Mouse (Mus musculus): ENCODE results near the gene Olfr350.

Olfr350 gene
- long read RNA-seq, experiment 1 = 0 reads
- long read RNA-seq, experiment 2 = 0 reads

DNA sequence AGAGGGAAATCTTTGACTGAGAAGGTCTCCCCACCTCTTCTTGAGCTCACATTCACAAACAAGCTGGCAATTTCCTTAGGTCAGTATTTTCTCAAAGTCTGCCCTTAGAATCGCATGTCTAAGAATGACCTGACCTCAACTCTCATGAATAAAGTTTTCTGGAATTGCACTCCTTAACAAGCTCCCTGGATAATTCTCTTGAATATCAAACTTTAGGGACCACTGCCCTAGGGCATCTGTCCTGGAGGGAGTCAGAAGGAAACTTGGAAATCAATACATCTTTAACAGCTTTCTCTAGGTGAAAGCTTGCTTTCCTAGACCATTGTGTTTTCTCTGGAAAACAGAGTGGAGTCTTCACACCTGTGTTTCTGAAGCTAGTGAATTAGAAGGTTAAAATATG is at the start of gene Olfr350:
TSS of gene Olfr350 (plus strand) at position 301 of the 400 bp plus-strand sequence.
- intact Hi-C loops (cut with DNase I) = no loop called here

DNA sequence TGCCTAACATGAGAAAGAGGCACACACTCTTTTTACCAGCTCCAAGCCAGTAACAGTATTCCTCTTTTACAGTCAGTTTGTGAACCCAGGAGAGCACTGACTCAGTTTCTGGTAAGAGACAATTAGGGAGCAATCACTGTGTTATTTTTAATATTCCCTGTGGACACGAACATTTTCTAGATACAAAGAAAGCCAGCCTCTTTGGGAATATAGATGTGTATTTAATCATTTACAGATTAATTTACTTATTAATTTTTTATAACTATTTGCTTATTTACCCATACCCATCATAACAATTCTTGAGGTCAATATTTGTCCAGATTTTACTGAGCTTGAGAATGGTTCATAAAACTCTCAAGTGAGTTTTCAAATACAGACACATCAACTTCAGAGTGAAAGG is 29.2 kb upstream of the Olfr350 start, which contains the start of gene Olfr3:
TSS of gene Olfr3 (minus strand) at position 101 of the 400 bp plus-strand sequence.
- intact Hi-C loops (cut with DNase I) = no loop called here

DNA sequence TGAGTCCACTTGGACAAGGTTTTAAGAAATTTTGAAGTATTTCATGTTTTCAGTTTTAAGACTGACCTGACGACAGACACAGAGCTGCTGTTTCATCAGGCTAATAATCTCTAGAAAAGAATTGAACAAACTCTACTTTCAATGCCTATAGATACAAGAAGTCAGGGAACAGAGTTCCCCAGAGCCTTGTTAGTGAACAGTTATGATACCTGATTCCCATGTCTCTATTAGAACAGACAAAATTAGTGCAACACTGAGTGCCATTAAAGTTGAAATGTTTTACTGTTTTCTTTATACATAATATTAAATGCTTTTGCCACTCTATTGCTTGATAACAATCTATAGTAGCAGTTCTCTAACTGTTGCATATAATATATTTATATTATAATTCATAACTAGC is 16.4 kb downstream of the Olfr350 start, which contains the start of gene Olfr351:
TSS of gene Olfr351 (minus strand) at position 101 of the 400 bp plus-strand sequence.
- intact Hi-C loops (cut with DNase I) = no loop called here

DNA sequence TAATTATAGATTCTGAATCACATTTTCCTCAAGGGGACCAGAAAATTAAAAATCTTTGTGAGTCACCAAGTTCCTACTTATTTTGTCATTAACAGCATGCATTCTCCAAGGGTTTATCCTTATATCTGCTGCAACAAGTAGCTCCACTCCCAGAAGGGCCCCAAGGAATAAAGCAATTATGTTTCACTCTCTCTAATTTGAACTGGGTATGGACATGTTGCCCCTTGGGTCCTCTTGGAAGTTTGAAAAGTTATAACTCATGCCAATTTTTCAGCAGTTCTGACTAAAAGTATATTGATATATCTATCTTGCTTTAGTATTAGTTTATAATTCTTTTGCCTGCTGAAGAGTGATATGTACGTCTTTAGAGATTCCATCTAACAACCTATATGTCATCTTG is 22.1 kb downstream of the Olfr350 start, which contains the start of gene Olfr352:
TSS of gene Olfr352 (plus strand) at position 301 of the 400 bp plus-strand sequence.
- intact Hi-C loops (cut with DNase I) = no loop called here

DNA sequence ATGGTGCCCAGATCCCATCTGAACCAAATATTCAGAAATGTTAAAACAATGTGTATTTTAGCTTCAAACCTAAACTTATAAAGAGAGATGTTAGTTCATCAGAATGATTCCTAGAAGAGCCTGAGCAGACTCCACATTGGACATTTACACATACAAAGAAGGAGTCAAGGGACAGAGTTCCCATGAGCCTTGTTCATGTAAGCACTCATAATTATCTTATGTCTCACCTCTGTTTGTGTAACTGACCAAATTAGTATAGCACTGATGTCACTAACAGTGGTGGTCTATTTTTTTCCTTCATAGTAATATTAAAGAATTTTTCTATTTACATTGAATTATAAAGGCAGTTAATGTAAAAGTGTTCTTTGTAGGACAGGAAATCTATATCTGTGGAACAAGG is 46.7 kb downstream of the Olfr350 start, which contains the start of gene Olfr353:
TSS of gene Olfr353 (minus strand) at position 101 of the 400 bp plus-strand sequence.
- intact Hi-C loops (cut with DNase I) = no loop called here

DNA sequence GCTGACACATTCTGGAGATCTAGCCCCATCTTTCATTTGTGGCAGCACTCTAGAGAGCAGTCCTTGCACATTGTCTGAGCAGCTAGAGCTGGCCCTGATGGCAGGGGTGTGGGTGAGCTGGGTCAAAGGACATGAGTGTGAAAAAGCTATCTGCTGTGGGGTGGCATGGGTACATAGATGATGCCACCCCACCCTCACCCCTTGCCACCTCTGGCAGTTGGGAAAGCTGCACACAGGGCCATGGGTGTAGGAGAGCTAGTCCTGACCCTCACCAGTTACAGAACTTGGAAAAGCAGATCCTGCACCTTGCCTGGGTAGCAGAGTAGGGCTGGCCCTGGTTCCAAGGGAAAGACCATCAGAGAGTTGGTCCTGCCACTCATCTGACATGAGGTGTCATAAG is 51.0 kb downstream of the Olfr350 start:
- intact Hi-C loops (cut with DNase I) = no loop called here
